Mouse (Mus musculus) heart, postnatal 0 days (tissue): Measurements from ENCODE around the gene Stim2.

Experiments used
- CTCF ChIP-seq: IDR thresholded peaks from 2 replicates; pipeline ENCODE4 v1.5.1; 2016; ENCODE audit warnings: antibody characterized with exemption, control low read depth, low read depth
- EP300 ChIP-seq: IDR thresholded peaks from 2 replicates; pipeline ENCODE4 v1.6.1; 2016; ENCODE audit warnings: antibody characterized with exemption, low read depth

DNA sequence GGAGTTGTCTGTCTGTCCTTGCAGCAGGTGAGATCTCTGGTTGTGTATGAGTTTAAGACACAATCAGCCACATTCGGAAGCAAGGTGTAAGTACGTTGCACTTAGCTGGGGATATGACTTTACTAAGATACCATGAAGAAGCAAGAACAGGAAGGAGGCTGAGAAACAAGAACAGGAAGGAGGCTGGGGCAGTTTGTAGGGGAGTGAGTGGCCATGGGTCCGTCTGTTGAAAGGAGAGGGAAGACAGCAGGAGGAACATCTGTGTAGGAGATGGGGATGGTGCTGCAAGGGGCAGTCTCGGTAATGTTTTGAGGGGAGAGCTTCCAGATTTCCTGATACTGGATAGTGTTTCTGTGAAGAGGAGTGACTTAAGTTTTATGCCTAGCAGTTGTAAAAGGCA is 40.3 kb downstream of the Stim2 start:
- no peak for TF ChIP-seq CTCF
- TF ChIP-seq EP300: no peak
